8 mouse cellular contexts compared by ENCODE assay signal in the genomic region with DNA sequence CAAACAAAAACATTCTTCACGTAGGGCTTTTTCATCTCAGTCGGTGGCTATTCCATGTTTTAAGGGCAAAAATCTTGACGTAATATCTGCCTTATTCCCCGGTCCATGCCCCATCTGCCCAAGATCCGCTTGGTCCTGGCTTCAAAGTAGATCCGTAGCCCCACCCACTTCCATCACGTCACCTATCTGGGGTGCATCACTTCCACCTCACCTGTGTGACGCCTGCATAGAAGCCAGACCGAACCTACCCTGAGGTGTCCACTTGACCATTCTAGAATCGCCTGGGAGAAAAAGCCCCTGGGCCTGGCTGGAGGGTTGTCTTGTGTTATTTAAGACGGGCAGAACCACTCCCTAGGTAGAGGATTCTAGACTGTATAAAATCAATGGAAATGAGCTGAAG. TPM values are rescaled to one million over a fixed set of nuclear protein-coding genes. Genes with fewer than 3 reads are reported as not detected.
A peak's percentile ranks its signal among the peaks of the same experiment; 100 is the strongest.
DNase-seq lines count a peak whose midpoint lies in the region; ATAC-seq and TF ChIP-seq lines count a peak whose summit lies in the region.

No protein-coding gene starts in this region.

- no peak for DNase-seq in kidney, adult 2 months
- DNase-seq in kidney, adult 8-10 months, result no peak
- peak; percentile 25 for DNase-seq in forebrain, embryonic 10.5 days (ENCODE audit: extremely low spot score, low spot score)
- DNase-seq in kidney, postnatal 0 days (ENCODE audit: low spot score), result no peak
- DNase-seq in naive thymus-derived CD4-positive, alpha-beta T cell, adult 2 months (ENCODE audit: low read depth), result peak; percentile 58
- no peak for DNase-seq in adrenal gland, adult 8-10 months
- DNase-seq in right cerebral cortex, postnatal 36 days (ENCODE audit: low spot score in 2 of 2), result no peak

- H3K36me3 ChIP-seq in kidney, adult 2 months (ENCODE audit: control insufficient read depth, insufficient read depth, low read length), result no peaks in the 10 kb centered on the region
- peaks cover 7% of the 10 kb centered on the region for H3K36me3 ChIP-seq in forebrain, embryonic 10.5 days (replicated peaks)
- H3K36me3 ChIP-seq in kidney, postnatal 0 days (ENCODE audit: insufficient read depth, low read length), result no peaks in the 10 kb centered on the region

- no peak for TF ChIP-seq CTCF in kidney, adult 2 months (conservative IDR thresholded peaks at IDR 0.05; ENCODE audit: insufficient read depth, insufficient read length, low read depth, low read length)
- TF ChIP-seq CTCF in bone marrow macrophage, adult 2 months (IDR thresholded peaks at IDR 0.05; ENCODE audit: low read depth, low read length), result no peak
- no peak for TF ChIP-seq CTCF in kidney, postnatal 0 days (IDR thresholded peaks at IDR 0.05; ENCODE audit: low read depth)

- peak overlapping the region; percentile 47 for H3K4me2 ChIP-seq in kidney, postnatal 0 days (ENCODE audit: low read length)

- H3K9me3 ChIP-seq in forebrain, embryonic 10.5 days, result no peaks in the 10 kb centered on the region
- H3K9me3 ChIP-seq in kidney, postnatal 0 days (replicated peaks; ENCODE audit: low read length), result no peaks in the 10 kb centered on the region

- no peaks in the 10 kb centered on the region for H3K27me3 ChIP-seq in kidney, adult 2 months (replicated peaks; ENCODE audit: control insufficient read depth, insufficient read depth, low read length)
- H3K27me3 ChIP-seq in forebrain, embryonic 10.5 days (ENCODE audit: poor library complexity, severe bottlenecking), result no peaks in the 10 kb centered on the region
- H3K27me3 ChIP-seq in kidney, postnatal 0 days (ENCODE audit: insufficient read depth, low read length), result no peaks in the 10 kb centered on the region

- TF ChIP-seq POLR2A in kidney, adult 2 months (IDR thresholded peaks at IDR 0.05; ENCODE audit: low read depth, low read length), result no peak
- TF ChIP-seq POLR2A in bone marrow macrophage, adult 2 months (IDR thresholded peaks at IDR 0.05; ENCODE audit: borderline replicate concordance, low read depth, low read length), result no peak

- no peak overlapping the region for H3K4me3 ChIP-seq in kidney, adult 2 months (ENCODE audit: insufficient read depth, low read depth, low read length)
- H3K4me3 ChIP-seq in bone marrow macrophage, adult 2 months (ENCODE audit: insufficient read depth, low read length), result peak overlapping the region; percentile 36; the same call in 1 of the 2 replicates
- H3K4me3 ChIP-seq in forebrain, embryonic 10.5 days, result peak overlapping the region; percentile 96
- H3K4me3 ChIP-seq in kidney, postnatal 0 days (replicated peaks; ENCODE audit: low read depth, low read length), result peak overlapping the region; percentile 87; the same call in 1 of the 2 replicates

- no peak overlapping the region for H3K9ac ChIP-seq in kidney, postnatal 0 days (ENCODE audit: low read depth, low read length)

- H3K4me1 ChIP-seq in kidney, adult 2 months (ENCODE audit: control insufficient read depth, insufficient read depth, low read length), result peaks cover 15% of the 10 kb centered on the region
- peaks cover 13% of the 10 kb centered on the region for H3K4me1 ChIP-seq in bone marrow macrophage, adult 2 months (ENCODE audit: control insufficient read depth, insufficient read depth, low read length)
- peaks cover 22% of the 10 kb centered on the region for H3K4me1 ChIP-seq in forebrain, embryonic 10.5 days
- peaks cover 15% of the 10 kb centered on the region for H3K4me1 ChIP-seq in kidney, postnatal 0 days (replicated peaks; ENCODE audit: insufficient read depth, low read length)

- WGBS in kidney, adult 2 months, result 39% methylated on average over 11 of the region's 11 CpGs
- WGBS in forebrain, embryonic 10.5 days, result 35% methylated on average over 11 of the region's 11 CpGs
- 41% methylated on average over 11 of the region's 11 CpGs for WGBS in kidney, postnatal 0 days

- peak overlapping the region; percentile 86 for H3K27ac ChIP-seq in kidney, adult 2 months (ENCODE audit: insufficient read depth, low read depth, low read length)
- H3K27ac ChIP-seq in bone marrow macrophage, adult 2 months (ENCODE audit: insufficient read depth, low read depth, low read length), result peak overlapping the region; percentile 34
- peak overlapping the region; percentile 95 for H3K27ac ChIP-seq in forebrain, embryonic 10.5 days
- peak overlapping the region; percentile 61 for H3K27ac ChIP-seq in kidney, postnatal 0 days

- no peak for ATAC-seq in kidney, postnatal 0 days (replicated peaks; ENCODE audit: low FRiP score, low read depth)

RNA-seq across cellular contexts. Expression of gene Xpnpep1, which starts 0.9 kb away (rescaled TPM):
- polyA plus RNA-seq in kidney, adult 2 months (2012; rRNA removed), result 250 and 253 TPM in 2 replicates
- 37.4 and 39.9 TPM in 2 replicates for polyA plus RNA-seq in bone marrow macrophage, adult 2 months (2012; ENCODE audit: insufficient read depth, insufficient read length, missing spikeins)
- polyA plus RNA-seq in forebrain, embryonic 10.5 days (2016; fragmentation: Nextera tagmentation; extraction: Ambion mirVana), result 156 TPM in 2 replicates
- 147 and 164 TPM in 2 replicates for polyA plus RNA-seq in kidney, postnatal 0 days (2015; fragmentation: Nextera tagmentation; extraction: Ambion mirVana)
- total RNA-seq in adrenal gland, adult 8-10 months (2022), result 10 to 100 TPM; 76.5 to 88.9 (median 81.1) TPM

Comparison
In these comparisons a context has a peak if more than half of its experiments do, and no peak if none do; other contexts are left out.
1. DNase-seq: peak in forebrain, embryonic 10.5 days (single experiment) and naive thymus-derived CD4-positive, alpha-beta T cell, adult 2 months (single experiment); none in kidney, adult 2 months (single experiment), kidney, adult 8-10 months (0 of 2), kidney, postnatal 0 days (single experiment), adrenal gland, adult 8-10 months (single experiment) and right cerebral cortex, postnatal 36 days (0 of 2).
2. H3K27ac ChIP-seq: peak in every context shown above with its lines; median percentile 95 in forebrain, embryonic 10.5 days; 86 in kidney, adult 2 months; 61 in kidney, postnatal 0 days; 34 in bone marrow macrophage, adult 2 months.